Mouse (Mus musculus): ENCODE measurements around the gene Map3k5. TPM values are rescaled to one million over a fixed set of nuclear protein-coding genes. Genes with fewer than 3 reads are reported as not detected.

Map3k5 gene
- polyA plus RNA-seq, 1 experiment from 2014 or later = 1.4 TPM

DNA sequence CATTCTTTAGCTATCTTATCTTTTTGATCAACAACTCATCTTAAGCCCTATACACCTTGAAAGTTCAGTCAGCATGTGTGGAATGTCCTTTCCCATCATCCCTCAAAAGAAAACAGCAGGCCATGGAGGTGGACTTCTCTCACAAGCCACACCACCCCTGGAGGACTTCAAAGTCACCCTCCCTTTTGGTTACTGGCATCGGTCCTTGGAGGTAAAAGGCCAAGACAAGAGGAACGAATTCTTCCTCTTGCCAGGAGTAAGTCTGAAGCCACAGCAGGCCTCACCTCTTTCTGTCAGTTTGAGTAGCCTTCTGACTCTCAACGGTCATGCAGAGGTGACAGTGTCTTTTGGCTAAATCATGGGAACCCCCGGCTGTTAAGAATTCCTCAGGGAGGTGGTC, 250.1 kb downstream of the Map3k5 start:
- Histone ChIP-seq H3K27me3 (no peaks in the 10 kb centered on the region), H3K9me3 (no peaks in the 10 kb centered on the region), H3K4me2 (no peak overlapping the region), H3K36me3 (no peaks in the 10 kb centered on the region), H3K4me3 (replicated peaks) (no peak overlapping the region), H3K4me1 (replicated peaks) (peaks cover 33% of the 10 kb centered on the region), H3K9ac (replicated peaks) (no peak overlapping the region), H3K27ac (no peak overlapping the region)
- no peak for ATAC-seq (ENCODE audit: insufficient number of reproducible peaks, insufficient read depth, low FRiP score, low TSS enrichment, low read depth)
- WGBS = 67% methylated on average over 4 of the region's 4 CpGs

- no peak overlapping the region for H3K4me2 ChIP-seq
- H3K4me3 ChIP-seq (replicated peaks) = no peak overlapping the region
- no peak overlapping the region for H3K9ac ChIP-seq (replicated peaks)
- no peaks in the 10 kb centered on the region for H3K27me3 ChIP-seq
- H3K36me3 ChIP-seq = no peaks in the 10 kb centered on the region
- H3K9me3 ChIP-seq = no peaks in the 10 kb centered on the region
- no peak overlapping the region for H3K27ac ChIP-seq
- peaks cover 33% of the 10 kb centered on the region for H3K4me1 ChIP-seq (replicated peaks)
- ATAC-seq (ENCODE audit: insufficient number of reproducible peaks, insufficient read depth, low FRiP score, low TSS enrichment, low read depth) = no peak
- WGBS = 73% methylated on average over 4 of the region's 4 CpGs
Observed at GRCm38 (mm10) chr10:20185264-20185663, 251.0 kb downstream of the Map3k5 start.

- Histone ChIP-seq H3K36me3 (no peaks in the 10 kb centered on the region), H3K9ac (replicated peaks) (no peak overlapping the region), H3K4me3 (replicated peaks) (no peak overlapping the region), H3K4me2 (no peak overlapping the region), H3K27me3 (no peaks in the 10 kb centered on the region), H3K4me1 (replicated peaks) (peaks cover 30% of the 10 kb centered on the region), H3K27ac (no peak overlapping the region), H3K9me3 (no peaks in the 10 kb centered on the region)
- 92% methylated on average over 2 of the region's 2 CpGs for WGBS
- no peak for ATAC-seq (ENCODE audit: insufficient number of reproducible peaks, insufficient read depth, low FRiP score, low TSS enrichment, low read depth)
Observed at GRCm38 (mm10) chr10:20185806-20186205, 251.5 kb downstream of the Map3k5 start.

DNA sequence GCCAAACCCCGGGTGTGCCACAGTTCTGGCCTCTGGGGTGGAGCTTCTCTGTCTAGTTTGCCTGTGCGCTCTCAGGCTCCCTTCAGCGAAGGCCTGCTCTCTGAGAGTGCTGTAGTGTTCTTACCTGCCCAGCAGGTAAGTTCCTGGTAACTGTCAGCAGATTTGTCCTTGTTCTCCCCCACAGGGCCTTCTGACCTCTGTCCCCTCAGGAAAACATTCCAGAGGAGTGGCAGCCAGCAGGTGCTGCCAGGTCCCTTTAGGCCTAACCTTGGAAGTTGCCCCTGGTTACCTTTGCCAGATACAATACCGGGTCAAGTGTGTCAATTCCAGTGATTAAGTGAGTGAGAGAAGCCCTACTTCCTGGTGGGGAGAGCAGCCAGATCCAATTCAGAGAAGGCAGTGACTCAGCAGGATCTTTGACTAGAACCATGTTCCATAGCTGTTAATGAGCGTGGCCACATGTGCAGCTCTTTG, 252.6 kb downstream of the Map3k5 start:
- 70% methylated on average over 5 of the region's 5 CpGs for WGBS
- Histone ChIP-seq H3K4me3 (replicated peaks) (no peak overlapping the region), H3K27me3 (no peaks in the 10 kb centered on the region), H3K9me3 (no peaks in the 10 kb centered on the region), H3K4me2 (no peak overlapping the region), H3K27ac (no peak overlapping the region), H3K36me3 (no peaks in the 10 kb centered on the region), H3K9ac (replicated peaks) (no peak overlapping the region), H3K4me1 (replicated peaks) (peaks cover 20% of the 10 kb centered on the region)
- ATAC-seq (ENCODE audit: insufficient number of reproducible peaks, insufficient read depth, low FRiP score, low TSS enrichment, low read depth) = no peak

- no peak for ATAC-seq (ENCODE audit: insufficient number of reproducible peaks, insufficient read depth, low FRiP score, low TSS enrichment, low read depth)
- Histone ChIP-seq H3K4me2 (no peak overlapping the region), H3K4me1 (replicated peaks) (peaks cover 8% of the 10 kb centered on the region), H3K36me3 (no peaks in the 10 kb centered on the region), H3K9ac (replicated peaks) (no peak overlapping the region), H3K27ac (no peak overlapping the region), H3K4me3 (replicated peaks) (no peak overlapping the region), H3K9me3 (no peaks in the 10 kb centered on the region), H3K27me3 (no peaks in the 10 kb centered on the region)
- WGBS = 89% methylated on average over 6 of the region's 6 CpGs
Observed at GRCm38 (mm10) chr10:20190139-20190747, 256.0 kb downstream of the Map3k5 start.

Other genes starting within 250 kb of the Map3k5 start
- gene Il20ra, start 221.9 kb upstream of the Map3k5 start, polyA plus RNA-seq (2016; fragmentation: Nextera tagmentation; extraction: Ambion mirVana) = 0.10 and 0.19 TPM in 2 replicates
- gene Slc35d3, start 83.0 kb upstream of the Map3k5 start, polyA plus RNA-seq (2016; fragmentation: Nextera tagmentation; extraction: Ambion mirVana) = 0.61 and 0.69 TPM in 2 replicates
- 20.8 and 21.2 TPM in 2 replicates for gene Pex7, start 26.8 kb upstream of the Map3k5 start, polyA plus RNA-seq (2016; fragmentation: Nextera tagmentation; extraction: Ambion mirVana)
- 3.5 and 3.8 TPM in 2 replicates for gene Map7, start 214.0 kb downstream of the Map3k5 start, polyA plus RNA-seq (2016; fragmentation: Nextera tagmentation; extraction: Ambion mirVana)